Mouse (Mus musculus): ENCODE measurements at regions not wholly inside any gene's neighbourhood (a gene's known extent, or its start where the extent isn't known, plus 50 kb on each side); places are given as distances from the start of the nearest gene placed in this dataset.

DNA sequence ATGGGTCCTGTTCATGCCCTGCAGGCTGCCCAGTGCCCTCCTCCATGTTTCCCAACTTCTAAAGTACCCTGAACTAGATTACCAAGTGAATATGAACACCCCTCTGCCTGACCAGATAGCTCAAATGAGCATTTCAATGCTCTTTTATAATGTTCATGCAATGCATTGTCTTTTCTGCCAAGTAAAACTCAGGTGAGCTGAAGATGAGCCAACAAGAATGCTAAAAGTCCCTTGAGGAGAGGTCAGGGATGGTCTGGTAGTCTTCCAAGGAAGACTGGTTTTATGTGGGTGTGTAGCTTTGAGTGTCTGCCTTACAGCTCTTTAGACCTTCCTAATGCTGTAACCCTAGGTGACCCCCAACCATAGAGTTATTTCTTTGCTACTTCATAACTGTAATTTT, 58.0 kb upstream of the Abca12 start:
- DNase-seq (ENCODE audit: low spot score in 2 of 2), result no peak

DNA sequence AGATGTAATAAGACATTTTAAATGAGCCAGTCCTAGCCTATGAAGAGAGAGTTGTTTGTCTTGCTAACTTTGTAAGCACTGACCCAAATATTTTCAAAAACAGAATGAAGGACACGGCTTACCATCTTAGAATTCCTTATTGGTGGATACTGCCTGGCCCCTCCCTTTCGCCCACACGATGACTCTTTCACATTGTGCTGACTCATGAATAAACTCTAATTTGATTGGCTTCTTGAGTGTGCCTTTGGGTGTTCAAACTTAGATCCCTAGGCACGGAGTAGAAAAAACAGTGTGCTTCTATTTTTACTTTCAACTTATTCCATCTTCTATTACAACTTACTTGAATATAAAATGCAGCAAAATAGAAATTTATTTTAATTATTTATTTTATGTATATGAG, 68.4 kb upstream of the Abca12 start:
- no peak for DNase-seq (ENCODE audit: low spot score in 2 of 2)

DNA sequence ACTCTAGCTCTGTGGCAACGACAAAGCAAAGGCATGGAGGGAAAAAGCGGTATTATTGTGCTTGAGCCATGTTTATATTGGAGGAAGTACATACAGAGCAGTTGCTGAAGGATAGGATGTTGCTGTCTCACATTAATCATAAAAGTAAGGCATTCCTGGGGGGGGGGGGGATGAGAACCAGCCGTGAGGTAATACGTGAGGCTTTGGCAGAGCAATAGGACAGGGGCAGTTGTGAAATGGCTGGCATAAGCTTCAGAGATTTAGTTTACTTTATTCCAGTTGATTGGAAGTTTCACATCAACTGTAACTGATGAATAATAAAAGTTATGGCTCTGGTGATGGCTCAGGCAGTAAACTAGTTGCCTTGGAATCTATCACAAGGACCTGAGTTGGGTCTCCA, 62.4 kb upstream of the Atic start:
- DNase-seq (ENCODE audit: low spot score in 2 of 2), result no peak

DNA sequence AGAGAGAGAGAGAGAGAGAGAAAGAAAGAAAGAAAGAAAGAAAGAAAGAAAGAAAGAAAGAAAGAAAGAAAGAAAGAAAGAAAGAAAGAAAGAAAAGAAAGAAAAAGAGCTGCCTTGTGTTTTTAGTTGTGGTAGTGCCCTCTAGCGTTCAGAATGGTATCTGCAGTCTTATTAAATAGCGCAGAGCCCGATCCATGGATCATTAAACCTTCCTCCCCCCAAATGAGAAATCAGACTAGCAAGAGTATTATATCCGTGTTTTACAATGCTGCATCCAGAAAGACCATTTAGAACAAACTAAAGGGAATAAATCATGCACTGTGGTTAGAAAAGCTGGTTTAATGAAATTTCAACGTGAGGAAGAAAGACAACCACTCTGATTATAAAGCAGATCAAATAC, 51.1 kb upstream of the Atic start:
- peak in 1 of 2 experiments; percentile 28 for DNase-seq (ENCODE audit: low spot score in 2 of 2)

DNA sequence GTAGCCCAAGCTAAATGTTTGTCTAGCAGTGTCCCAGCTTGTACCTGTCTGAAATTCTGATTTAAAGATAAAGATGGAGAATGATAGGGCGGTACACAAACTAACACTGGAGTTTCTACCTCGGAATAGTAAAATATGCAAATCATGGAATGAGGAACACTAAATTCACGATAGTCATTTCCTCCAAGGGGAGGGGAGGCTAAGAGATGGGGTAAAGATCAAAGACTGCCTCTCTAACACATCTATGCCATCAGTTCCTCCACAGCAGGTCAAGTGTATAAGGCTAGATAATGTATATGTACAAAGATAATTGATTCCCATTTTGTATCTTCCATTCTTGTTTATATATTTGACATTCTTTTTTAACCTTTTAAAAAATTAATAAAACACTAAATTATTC, 50.4 kb upstream of the Atic start:
- DNase-seq (ENCODE audit: low spot score in 2 of 2), result no peak

Data from left cerebral cortex, adult 9 months (tissue).